Mouse (Mus musculus): Measurements from ENCODE around the gene Otub1. TPM values are rescaled to one million over a fixed set of nuclear protein-coding genes. Genes with fewer than 3 reads are reported as not detected.

The Otub1 gene
- total RNA-seq, 2 experiments from 2014 or later = 33.6 to 76.2 TPM

DNA sequence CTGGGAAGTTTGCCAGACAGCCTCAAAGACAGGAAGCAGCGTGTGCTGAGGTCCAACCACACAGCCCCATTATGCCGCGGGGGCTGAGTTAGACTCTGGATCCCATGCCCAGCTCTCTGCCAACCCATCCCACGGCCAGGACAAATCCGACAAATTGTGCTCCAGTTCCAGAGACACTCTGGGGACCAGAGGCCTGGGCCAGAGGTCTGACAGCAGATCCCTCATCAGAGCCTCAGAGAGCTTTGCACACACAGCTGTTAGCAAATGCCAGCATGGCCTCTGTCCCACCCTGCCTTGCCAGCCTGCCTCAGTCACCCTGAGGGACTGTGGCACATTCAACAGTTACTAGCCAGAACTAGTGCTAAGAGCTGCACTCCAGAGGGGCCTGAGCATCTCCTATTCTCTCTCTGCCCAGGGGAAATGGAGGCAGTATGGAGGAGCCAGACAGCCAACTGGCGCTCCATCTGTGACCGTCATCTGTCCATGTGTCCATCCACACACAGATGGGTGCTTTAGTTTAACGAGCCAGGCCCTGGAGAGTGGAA lies 57.5 kb downstream of the Otub1 start:
- no peak for ATAC-seq (ENCODE audit: poor library complexity, severe bottlenecking)

Other genes with a start within 250 kb of the Otub1 start
- gene Ppp1r14b, start 231.3 kb downstream of the Otub1 start, total RNA-seq (2015) = 54.3 and 63.8 TPM in 2 replicates
- gene Ppp1r14b, start 231.3 kb downstream of the Otub1 start, total RNA-seq (2017) = 43.8 and 45.2 TPM in 2 replicates
- gene Plcb3, start 229.8 kb downstream of the Otub1 start, total RNA-seq (2015) = 10.4 and 11.8 TPM in 2 replicates
- 13.4 and 14.1 TPM in 2 replicates for gene Plcb3, start 229.8 kb downstream of the Otub1 start, total RNA-seq (2017)
- gene Fkbp2, start 225.8 kb downstream of the Otub1 start, total RNA-seq (2015) = 127 and 145 TPM in 2 replicates
- gene Fkbp2, start 225.8 kb downstream of the Otub1 start, total RNA-seq (2017) = 141 and 155 TPM in 2 replicates
- gene Vegfb, start 218.7 kb downstream of the Otub1 start, total RNA-seq (2015) = 7.8 and 8.0 TPM in 2 replicates
- gene Vegfb, start 218.7 kb downstream of the Otub1 start, total RNA-seq (2017) = 2.4 and 2.8 TPM in 2 replicates
- 19.5 and 23.0 TPM in 2 replicates for gene Dnajc4, start 213.7 kb downstream of the Otub1 start, total RNA-seq (2015)
- 18.4 and 21.4 TPM in 2 replicates for gene Dnajc4, start 213.7 kb downstream of the Otub1 start, total RNA-seq (2017)
- 16.6 and 29.0 TPM in 2 replicates for gene Nudt22, start 210.2 kb downstream of the Otub1 start, total RNA-seq (2015)
- gene Nudt22, start 210.2 kb downstream of the Otub1 start, total RNA-seq (2017) = 10.1 and 16.0 TPM in 2 replicates
- gene Trpt1, start 210.2 kb downstream of the Otub1 start, total RNA-seq (2015) = 1.5 and 3.4 TPM in 2 replicates
- 2.7 and 3.4 TPM in 2 replicates for gene Trpt1, start 210.2 kb downstream of the Otub1 start, total RNA-seq (2017)
- gene Fermt3, start 186.8 kb downstream of the Otub1 start, total RNA-seq (2015) = 76.4 and 89.1 TPM in 2 replicates
- 239 and 262 TPM in 2 replicates for gene Fermt3, start 186.8 kb downstream of the Otub1 start, total RNA-seq (2017)
- 90.4 and 95.8 TPM in 2 replicates for gene Stip1, start 166.3 kb downstream of the Otub1 start, total RNA-seq (2015)
- 102 and 115 TPM in 2 replicates for gene Stip1, start 166.3 kb downstream of the Otub1 start, total RNA-seq (2017)
- 0.69 and 3.7 TPM in 2 replicates for gene Macrod1, start 149.5 kb downstream of the Otub1 start, total RNA-seq (2015)
- 0.66 and 0.77 TPM in 2 replicates for gene Macrod1, start 149.5 kb downstream of the Otub1 start, total RNA-seq (2017)
- gene Flrt1, start 100.6 kb downstream of the Otub1 start, total RNA-seq (2015) = not detected in 2 replicates
- not detected in 2 replicates for gene Flrt1, start 100.6 kb downstream of the Otub1 start, total RNA-seq (2017)
- gene Cox8a, start 11.3 kb upstream of the Otub1 start, total RNA-seq (2015) = 493 and 496 TPM in 2 replicates
- gene Cox8a, start 11.3 kb upstream of the Otub1 start, total RNA-seq (2017) = 661 and 699 TPM in 2 replicates
- gene Naa40, start 34.9 kb upstream of the Otub1 start, total RNA-seq (2015) = 31.2 and 31.9 TPM in 2 replicates
- gene Naa40, start 34.9 kb upstream of the Otub1 start, total RNA-seq (2017) = 31.9 and 33.2 TPM in 2 replicates
- 0.45 TPM in 1 of 2 replicates, not detected in the other for gene Rcor2, start 61.0 kb upstream of the Otub1 start, total RNA-seq (2015)
- gene Rcor2, start 61.0 kb upstream of the Otub1 start, total RNA-seq (2017) = 0.08 and 1.9 TPM in 2 replicates
- 75.6 and 81.8 TPM in 2 replicates for gene Mark2, start 135.5 kb upstream of the Otub1 start, total RNA-seq (2015)
- gene Mark2, start 135.5 kb upstream of the Otub1 start, total RNA-seq (2017) = 25.9 and 27.6 TPM in 2 replicates
- 6.8 and 9.4 TPM in 2 replicates for gene Spindoc, start 176.7 kb upstream of the Otub1 start, total RNA-seq (2015)
- 5.8 and 9.0 TPM in 2 replicates for gene Spindoc, start 176.7 kb upstream of the Otub1 start, total RNA-seq (2017)
- 0.41 and 0.98 TPM in 2 replicates for gene 2700081O15Rik, start 211.3 kb upstream of the Otub1 start, total RNA-seq (2015)
- 0.51 and 0.61 TPM in 2 replicates for gene 2700081O15Rik, start 211.3 kb upstream of the Otub1 start, total RNA-seq (2017)

Data from megakaryocyte, adult 5-6 weeks (primary cell).